Mouse (Mus musculus) kidney, adult 2 months (tissue): ENCODE data around the gene Eid2b. TPM values are rescaled to one million over a fixed set of nuclear protein-coding genes. Genes with fewer than 3 reads are reported as not detected.

Experiments
- DNase-seq: peaks from one replicate; pipeline ENCODE4 v3.0.0; 2021
- H3K27ac ChIP-seq: fragments of 200-500 bp; 2 replicates; pipeline ENCODE4 v1.5.1; 2012; ENCODE audit warnings: low read depth, low read length, control low read depth, inconsistent platforms; ENCODE audit not compliant: insufficient read depth
- H3K27me3 ChIP-seq: fragments of 200-500 bp; replicated peaks from 2 replicates; pipeline ENCODE4 v1.6.1; 2012; ENCODE audit warnings: mild to moderate bottlenecking, moderate library complexity, low read length, inconsistent platforms; ENCODE audit not compliant: control insufficient read depth, insufficient read depth
- H3K36me3 ChIP-seq: fragments of 200-500 bp; 2 replicates; pipeline ENCODE4 v1.6.1; 2012; ENCODE audit warnings: mild to moderate bottlenecking, moderate library complexity, low read length, inconsistent platforms; ENCODE audit not compliant: control insufficient read depth, insufficient read depth
- H3K4me1 ChIP-seq: fragments of 200-500 bp; 2 replicates; pipeline ENCODE4 v1.6.1; 2011; ENCODE audit warnings: low read length; ENCODE audit not compliant: control insufficient read depth, insufficient read depth
- H3K4me3 ChIP-seq: fragments of 200-500 bp; 2 replicates; pipeline ENCODE4 v1.5.1; 2011; ENCODE audit warnings: mild to moderate bottlenecking, low read depth, low read length, control low read depth; ENCODE audit not compliant: insufficient read depth
- CTCF ChIP-seq: fragments of 200-500 bp; conservative IDR thresholded peaks from 2 replicates; pipeline ENCODE4 v1.5.1; 2011; ENCODE audit warnings: low read depth, mild to moderate bottlenecking, control low read depth, low read length, moderate library complexity, mixed read lengths; ENCODE audit not compliant: insufficient read depth, insufficient read length
- POLR2A ChIP-seq: fragments of 200-500 bp; IDR thresholded peaks from one replicate; pipeline ENCODE4 v1.6.1; 2011; ENCODE audit warnings: low read depth, low read length, control low read depth
- WGBS: fragments of 180-500 bp; shearing (Covaris S2); methylation state at CpG from one replicate; pipeline ENCODE4 v1.1.7; 2018; 5-methylcytosine and 5-hydroxymethylcytosine counted together
- polyA plus RNA-seq: library from polyadenylated mRNA; depleted of rRNA; stranded (reverse); fragments of >200 nt; gene quantifications from 2 replicates; pipeline ENCODE4 v1.2.3, GENCODE M21; 2012

Eid2b gene
- polyA plus RNA-seq, 1 experiment = 7.7 TPM

DNA sequence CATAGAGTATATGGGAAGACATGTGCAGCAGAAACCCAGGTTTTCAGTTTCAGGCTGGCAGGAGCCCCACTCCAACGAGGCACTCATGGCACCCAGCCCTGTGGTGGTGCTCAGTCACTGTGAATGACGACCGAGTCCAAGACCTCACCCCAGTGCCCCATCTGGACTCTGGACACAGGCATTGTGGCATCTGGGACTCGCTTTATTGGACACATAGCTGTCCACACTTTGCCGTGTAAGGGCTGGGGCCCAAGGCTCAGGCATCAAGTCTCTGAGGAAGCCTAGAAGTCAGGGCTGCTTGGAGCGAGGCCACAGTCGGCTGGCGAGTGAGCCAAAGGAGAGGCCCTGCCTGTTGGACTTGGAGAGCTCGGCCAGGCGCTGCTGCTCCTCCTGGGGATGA, 28.1 kb downstream of the Eid2b start:
- peak; percentile 80 for DNase-seq

DNA sequence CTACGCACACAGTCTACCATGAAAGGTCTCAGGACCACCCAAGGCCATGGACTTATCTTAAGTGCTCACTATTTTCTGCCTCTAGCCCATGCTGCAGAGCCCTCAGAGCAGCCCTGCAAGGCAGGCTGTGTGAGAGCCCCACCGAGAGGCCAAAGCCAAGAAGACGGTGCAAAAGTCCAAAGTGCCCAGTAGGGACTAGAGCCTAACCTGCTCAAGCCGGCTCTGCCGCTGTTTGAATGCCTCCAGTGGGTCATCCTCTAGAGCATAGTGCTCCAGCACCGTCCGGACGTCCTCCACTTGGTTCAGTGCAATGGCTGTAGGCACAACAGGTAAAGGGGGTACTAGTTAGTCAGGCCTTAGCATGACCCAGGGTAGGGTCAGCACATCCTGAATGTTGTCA, 28.7 kb downstream of the Eid2b start:
- H3K4me3 ChIP-seq = no peak overlapping the region
- 0 out of 2 replicates have a peak, but pooled peaks cover 3% of the 10 kb centered on the region for H3K4me1 ChIP-seq
- no peaks in the 10 kb centered on the region for H3K36me3 ChIP-seq
- H3K27ac ChIP-seq = peak overlapping the region; percentile 49
- TF ChIP-seq CTCF (no peak), POLR2A (no peak)
- WGBS = 73% methylated on average over 8 of the region's 8 CpGs
- H3K27me3 ChIP-seq = no peaks in the 10 kb centered on the region
- DNase-seq = peak; percentile 87

More for the DNA sequence above, 28.1 kb downstream of the Eid2b start:
- 60% methylated on average over 10 of the region's 10 CpGs for WGBS
- Histone ChIP-seq H3K4me3 (no peak overlapping the region), H3K27me3 (no peaks in the 10 kb centered on the region), H3K36me3 (no peaks in the 10 kb centered on the region), H3K4me1 (no peaks in the 10 kb centered on the region), H3K27ac (peak overlapping the region; percentile 17; the same call in 1 of the 2 replicates)
- TF ChIP-seq POLR2A = no peak
- no peak for TF ChIP-seq CTCF

DNA sequence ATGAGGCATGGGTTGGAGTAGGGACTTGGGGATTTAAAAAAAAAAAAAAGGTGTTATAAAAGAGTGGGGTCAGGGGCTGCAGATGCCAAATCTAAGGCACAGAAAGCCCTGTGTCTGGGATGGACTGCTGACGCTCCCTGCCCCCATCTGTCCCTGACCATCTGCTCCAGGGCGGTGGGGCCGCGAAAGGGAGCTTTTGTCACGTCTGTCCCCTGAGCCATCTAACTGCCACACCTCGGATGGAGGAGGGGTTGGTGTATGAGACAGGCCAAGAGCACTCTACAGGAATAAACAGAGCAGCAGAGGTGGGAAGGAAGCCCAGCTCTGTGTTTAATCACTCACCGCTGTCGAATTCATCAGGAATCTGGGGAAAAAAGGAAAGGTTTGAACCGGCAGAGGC, 32.2 kb downstream of the Eid2b start:
- DNase-seq = no peak
- H3K4me3 ChIP-seq = no peak overlapping the region
- no peak overlapping the region for H3K27ac ChIP-seq
- H3K27me3 ChIP-seq = no peaks in the 10 kb centered on the region
- H3K4me1 ChIP-seq = peaks cover 4% of the 10 kb centered on the region; the same call in 1 of the 2 replicates
- H3K36me3 ChIP-seq = no peaks in the 10 kb centered on the region
- 51% methylated on average over 9 of the region's 9 CpGs for whole genome bisulfite sequencing
- TF ChIP-seq CTCF = no peak
- no peak for TF ChIP-seq POLR2A

DNA sequence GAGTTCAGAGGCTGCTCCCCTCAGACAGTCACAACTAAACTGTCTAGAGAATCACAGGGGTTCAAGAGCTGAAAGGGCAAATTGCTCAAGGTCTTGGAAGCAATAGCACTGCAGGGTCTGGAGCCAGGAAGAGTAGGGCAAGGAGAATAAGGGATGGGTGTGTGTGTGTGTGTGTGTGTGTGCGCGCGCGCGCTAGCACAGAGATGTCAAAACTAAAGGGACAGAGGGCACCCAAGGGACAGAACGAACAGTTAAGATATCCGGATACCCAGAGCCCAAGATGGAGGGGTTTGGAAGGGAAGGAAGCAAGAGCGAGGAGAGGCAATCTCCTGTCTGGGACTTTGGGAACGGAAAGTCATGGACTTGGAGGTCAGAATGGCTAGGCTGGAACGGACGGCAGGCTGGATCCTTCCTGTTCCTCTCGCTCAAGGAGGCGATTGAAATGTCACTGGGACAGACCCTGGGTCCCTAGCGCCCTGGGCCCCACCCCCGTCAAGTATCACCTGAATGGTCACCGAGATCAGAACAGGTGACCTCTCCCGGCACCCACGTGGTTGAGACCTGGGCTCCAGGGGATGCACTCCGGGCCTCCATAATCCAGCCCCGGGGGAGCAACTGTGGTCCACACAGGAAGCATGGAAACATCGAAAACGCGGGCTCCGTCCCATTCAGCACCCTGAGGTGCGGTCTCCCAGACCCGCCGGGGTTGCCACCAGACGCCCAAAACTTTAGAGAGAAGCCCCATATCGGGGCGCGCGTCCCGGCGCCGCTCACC, 33.8 kb downstream of the Eid2b start:
- Histone ChIP-seq H3K36me3 (0 out of 2 replicates have a peak, but pooled peaks cover 2% of the 10 kb centered on the region), H3K4me1 (peaks cover 4% of the 10 kb centered on the region; the same call in 1 of the 2 replicates), H3K27me3 (no peaks in the 10 kb centered on the region), H3K27ac (no peak overlapping the region), H3K4me3 (peak overlapping the region; percentile 73)
- TF ChIP-seq CTCF (no peak), POLR2A (no peak)
- 4% methylated on average over 35 of the region's 35 CpGs for WGBS
- DNase-seq = peak; percentile 18

DNA sequence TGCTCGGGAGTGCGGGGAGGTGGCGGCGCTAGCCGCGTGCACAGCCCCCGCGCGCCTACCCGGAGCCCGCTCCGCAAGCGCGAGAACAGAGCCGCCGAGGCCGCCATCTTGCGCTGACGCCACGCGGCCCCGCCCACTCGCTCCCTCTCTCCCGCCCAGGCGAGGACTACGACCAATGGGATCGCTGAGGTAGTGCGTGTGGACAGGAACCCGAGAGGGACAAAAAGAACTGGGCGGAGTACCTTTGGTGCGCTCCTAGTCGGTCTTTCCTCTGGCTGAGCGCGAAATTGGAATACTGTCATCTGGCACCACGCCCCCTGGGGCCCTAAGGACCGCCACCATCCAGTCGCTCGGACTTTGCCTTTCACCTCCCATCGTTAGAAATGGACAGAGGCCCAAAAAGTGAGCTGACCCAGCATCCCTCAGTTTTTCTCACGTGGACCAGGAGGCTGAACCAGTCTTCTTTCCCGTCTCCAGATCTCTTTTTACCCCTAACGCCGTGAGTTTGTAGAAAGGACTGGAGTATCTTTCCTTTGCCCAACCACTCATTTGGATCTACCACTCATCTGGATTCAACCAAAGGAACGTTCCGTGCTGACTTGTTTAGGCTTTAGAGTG, 34.5 kb downstream of the Eid2b start, which contains the start of gene Timm50:
Timm50 (minus strand) TSS at position 147 of the 618 bp plus-strand sequence.
- H3K4me3 ChIP-seq = peak within 1 kb of the TSS; percentile 73
- H3K4me1 ChIP-seq = peaks cover 4% of the 10 kb centered on the region; the same call in 1 of the 2 replicates
- peak; percentile 99 for DNase-seq
- TF ChIP-seq POLR2A (peak; percentile 29), CTCF (0 out of 2 replicates have a peak, but pooled peaks have one; percentile 4)
- H3K27ac ChIP-seq = no peak within 1 kb of the TSS
- peaks cover 2% of the 10 kb centered on the region; the same call in 1 of the 2 replicates for H3K36me3 ChIP-seq
- H3K27me3 ChIP-seq = no peaks in the 10 kb centered on the region
- WGBS = under 1% methylated on average over 45 of the region's 45 CpGs

DNA sequence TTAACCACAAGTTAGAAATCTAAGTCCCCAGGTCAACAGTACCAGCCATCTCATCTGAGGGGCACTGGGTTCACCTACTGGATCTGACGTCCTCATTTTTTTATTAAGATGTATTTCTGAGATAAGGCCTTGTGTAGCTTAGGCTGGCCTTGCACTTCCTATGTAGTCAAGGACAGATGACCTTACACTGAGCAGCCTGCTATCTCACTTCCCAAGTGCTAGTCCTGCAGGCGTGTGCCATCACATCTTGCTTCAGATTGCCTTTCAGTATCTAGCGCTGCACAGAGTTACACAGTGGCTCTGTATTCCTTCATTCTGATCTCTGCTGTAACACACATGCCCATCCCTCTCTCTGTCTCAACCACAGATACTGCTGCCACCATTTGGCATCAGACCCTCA, 40.5 kb downstream of the Eid2b start:
- TF ChIP-seq CTCF (no peak), POLR2A (no peak)
- WGBS = 86% methylated on average over 3 of the region's 3 CpGs
- Histone ChIP-seq H3K36me3 (peaks cover 3% of the 10 kb centered on the region; the same call in 1 of the 2 replicates), H3K4me3 (no peak overlapping the region), H3K27ac (no peak overlapping the region), H3K27me3 (no peaks in the 10 kb centered on the region), H3K4me1 (no peaks in the 10 kb centered on the region)
- DNase-seq = no peak

DNA sequence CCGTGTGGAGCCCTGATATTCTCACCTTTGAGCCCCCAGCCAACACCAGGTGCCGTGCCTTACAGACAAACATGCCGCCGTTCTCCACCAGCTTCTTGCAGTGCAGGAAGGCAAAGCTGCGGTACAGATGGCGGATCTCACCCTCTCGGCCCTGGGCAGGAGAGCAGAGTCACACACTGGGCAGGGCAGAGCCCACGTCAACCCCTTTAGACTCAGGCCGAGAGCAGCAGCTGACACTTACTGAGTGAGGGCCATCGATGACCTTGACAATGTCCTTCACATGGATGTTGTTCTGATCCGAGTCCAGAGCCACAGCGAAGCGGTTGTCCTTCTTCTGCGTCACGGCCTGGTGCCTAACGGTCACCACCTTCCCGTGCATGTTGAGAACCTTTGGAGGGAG, 41.2 kb downstream of the Eid2b start:
- no peak overlapping the region for H3K27ac ChIP-seq
- H3K27me3 ChIP-seq = no peaks in the 10 kb centered on the region
- no peaks in the 10 kb centered on the region for H3K4me1 ChIP-seq
- 89% methylated on average over 17 of the region's 17 CpGs for WGBS
- no peak for DNase-seq
- no peak overlapping the region for H3K4me3 ChIP-seq
- H3K36me3 ChIP-seq = peaks cover 5% of the 10 kb centered on the region; the same call in 1 of the 2 replicates
- TF ChIP-seq POLR2A = no peak
- no peak for TF ChIP-seq CTCF
